Mouse (Mus musculus): ENCODE measurements around the gene 1700016K19Rik.
A peak's percentile ranks its signal among the peaks of the same experiment; 100 is the strongest.

The 1700016K19Rik gene

GRCm38 (mm10) chr11:75999440-76000155 lies at the start of gene 1700016K19Rik:
Gene 1700016K19Rik (plus strand): TSS chr11:75999912.
- DNase-seq, result peak; percentile 82 to 88

GRCm38 (mm10) chr11:75950459-75950858 lies 49.3 kb upstream of the 1700016K19Rik start:
- no peak for DNase-seq

GRCm38 (mm10) chr11:75951895-75952294 lies 47.8 kb upstream of the 1700016K19Rik start:
- no peak for DNase-seq

GRCm38 (mm10) chr11:75954896-75955295 lies 44.8 kb upstream of the 1700016K19Rik start:
- DNase-seq, result no peak

GRCm38 (mm10) chr11:75956651-75957050 lies 43.1 kb upstream of the 1700016K19Rik start:
- DNase-seq, result no peak

GRCm38 (mm10) chr11:75957124-75957832 lies 42.4 kb upstream of the 1700016K19Rik start:
- no peak for DNase-seq

- no peak for DNase-seq
These were observed 37.9 kb upstream of the 1700016K19Rik start for GRCm38 (mm10) chr11:75961782-75962181.

GRCm38 (mm10) chr11:75963730-75964475 lies 35.8 kb upstream of the 1700016K19Rik start:
- DNase-seq, result no peak

- DNase-seq, result no peak
These were observed 35.3 kb upstream of the 1700016K19Rik start for GRCm38 (mm10) chr11:75964476-75964730.

- no peak for DNase-seq
These were observed 33.9 kb upstream of the 1700016K19Rik start for GRCm38 (mm10) chr11:75965674-75966400.

GRCm38 (mm10) chr11:75966401-75967372 lies 33.0 kb upstream of the 1700016K19Rik start:
- DNase-seq, result peak; percentile 78 to 88

- no peak for DNase-seq
These were observed 31.0 kb upstream of the 1700016K19Rik start for GRCm38 (mm10) chr11:75968761-75969160.

- DNase-seq, result no peak
These were observed 29.1 kb upstream of the 1700016K19Rik start for GRCm38 (mm10) chr11:75970629-75971028.

- DNase-seq, result no peak
These were observed 27.5 kb upstream of the 1700016K19Rik start for GRCm38 (mm10) chr11:75972188-75972587.

- DNase-seq, result no peak
These were observed 26.7 kb upstream of the 1700016K19Rik start for GRCm38 (mm10) chr11:75972916-75973567.

- no peak for DNase-seq
These were observed 25.7 kb upstream of the 1700016K19Rik start for GRCm38 (mm10) chr11:75973988-75974387.

GRCm38 (mm10) chr11:75976748-75977147 lies 23.0 kb upstream of the 1700016K19Rik start:
- peak; percentile 63 to 82 for DNase-seq

- peak in 1 of 2 experiments; percentile 22 for DNase-seq
These were observed 21.7 kb upstream of the 1700016K19Rik start for GRCm38 (mm10) chr11:75978051-75978450.

- DNase-seq, result no peak
These were observed 19.3 kb upstream of the 1700016K19Rik start for GRCm38 (mm10) chr11:75980413-75980812.

- DNase-seq, result no peak
These were observed 16.5 kb upstream of the 1700016K19Rik start for GRCm38 (mm10) chr11:75983194-75983593.

GRCm38 (mm10) chr11:75984581-75984980 lies 15.1 kb upstream of the 1700016K19Rik start:
- peak in 1 of 2 experiments; percentile 35 for DNase-seq

All from spleen, adult 18-20 months (tissue).